Mouse (Mus musculus) liver, embryonic 12.5 days (tissue): Measurements from ENCODE around the gene Dusp15. TPM values are rescaled to one million over a fixed set of nuclear protein-coding genes. Genes with fewer than 3 reads are reported as not detected.
A peak's percentile ranks its signal among the peaks of the same experiment; 100 is the strongest.

Experiments used
- ATAC-seq: fragments of 200-750 bp; cut with Nextera tagmentation; 2 replicates; pipeline ENCODE4 v1.8.0; 2017; ENCODE audit warnings: moderate number of reproducible peaks, mild to moderate bottlenecking, moderate library complexity
- H3K27ac ChIP-seq: fragments of 300-500 bp; sonication (generic); 2 replicates; pipeline ENCODE4 v1.5.1; 2016; ENCODE audit warnings: mild to moderate bottlenecking
- H3K27me3 ChIP-seq: fragments of 300-500 bp; sonication (generic); replicated peaks from 2 replicates; pipeline ENCODE4 v1.6.1; 2016; ENCODE audit warnings: mild to moderate bottlenecking, moderate library complexity
- H3K36me3 ChIP-seq: fragments of 300-500 bp; sonication (generic); 2 replicates; pipeline ENCODE4 v1.6.1; 2016; ENCODE audit warnings: mild to moderate bottlenecking, moderate library complexity
- H3K4me1 ChIP-seq: fragments of 300-500 bp; sonication (generic); 2 replicates; pipeline ENCODE4 v1.6.1; 2016
- H3K4me2 ChIP-seq: fragments of 300-500 bp; sonication (generic); 2 replicates; pipeline ENCODE4 v1.6.1; 2016; ENCODE audit warnings: mild to moderate bottlenecking, moderate library complexity
- H3K4me3 ChIP-seq: fragments of 300-500 bp; sonication (generic); 2 replicates; pipeline ENCODE4 v1.5.1; 2016; ENCODE audit warnings: mild to moderate bottlenecking, moderate library complexity
- H3K9ac ChIP-seq: fragments of 300-500 bp; sonication (generic); 2 replicates; pipeline ENCODE4 v1.6.1; 2016; ENCODE audit warnings: mild to moderate bottlenecking, moderate library complexity
- H3K9me3 ChIP-seq: fragments of 300-500 bp; sonication (generic); replicated peaks from 2 replicates; pipeline ENCODE4 v1.6.1; 2016; ENCODE audit warnings: mild to moderate bottlenecking, moderate library complexity
- WGBS: fragments of 180-500 bp; shearing (Covaris S2); methylation state at CpG from one replicate; pipeline ENCODE4 v1.1.7; 2016; ENCODE audit not compliant: insufficient replicate concordance; 5-methylcytosine and 5-hydroxymethylcytosine counted together
- polyA plus RNA-seq: library from polyadenylated mRNA; unstranded; fragments of >200 nt; fragmentation: Nextera tagmentation; extraction: Ambion mirVana; gene quantifications from 2 replicates; pipeline ENCODE4 v1.2.1, GENCODE M21; 2016

Dusp15 gene
- polyA plus RNA-seq, 1 experiment from 2014 or later = not detected

- Histone ChIP-seq H3K4me2 (no peak overlapping the region), H3K36me3 (no peaks in the 10 kb centered on the region), H3K4me1 (peaks cover 26% of the 10 kb centered on the region), H3K9ac (no peak overlapping the region), H3K4me3 (no peak overlapping the region), H3K27ac (peak overlapping the region; percentile 49; the same call in 1 of the 2 replicates), H3K27me3 (no peaks in the 10 kb centered on the region; the same call in 1 of the 2 replicates), H3K9me3 (no peaks in the 10 kb centered on the region)
- no peak for ATAC-seq
- WGBS = 54% methylated on average over 14 of the region's 14 CpGs
Measured at GRCm38 (mm10) chr2:152928219-152928987, 23.1 kb downstream of the Dusp15 start.

- H3K4me3 ChIP-seq = no peak overlapping the region
- H3K9me3 ChIP-seq = no peaks in the 10 kb centered on the region
- no peak overlapping the region for H3K9ac ChIP-seq
- H3K27ac ChIP-seq = no peak overlapping the region
- no peak overlapping the region for H3K4me2 ChIP-seq
- no peak for ATAC-seq
- H3K4me1 ChIP-seq = peaks cover 26% of the 10 kb centered on the region
- WGBS = 16% methylated on average over 5 of the region's 5 CpGs
- no peaks in the 10 kb centered on the region for H3K36me3 ChIP-seq
- H3K27me3 ChIP-seq = peaks cover under 1% of the 10 kb centered on the region; the same call in 1 of the 2 replicates
Measured at GRCm38 (mm10) chr2:152927371-152927770, 24.1 kb downstream of the Dusp15 start.

GRCm38 (mm10) chr2:152926896-152927295, 24.6 kb downstream of the Dusp15 start:
- no peak overlapping the region for H3K4me2 ChIP-seq
- H3K9me3 ChIP-seq = no peaks in the 10 kb centered on the region
- ATAC-seq = no peak
- H3K36me3 ChIP-seq = no peaks in the 10 kb centered on the region
- no peak overlapping the region for H3K9ac ChIP-seq
- H3K4me1 ChIP-seq = peaks cover 26% of the 10 kb centered on the region
- no peak overlapping the region for H3K4me3 ChIP-seq
- no peak overlapping the region for H3K27ac ChIP-seq
- WGBS = 36% methylated on average over 9 of the region's 9 CpGs
- H3K27me3 ChIP-seq = peaks cover 5% of the 10 kb centered on the region; the same call in 1 of the 2 replicates

DNA sequence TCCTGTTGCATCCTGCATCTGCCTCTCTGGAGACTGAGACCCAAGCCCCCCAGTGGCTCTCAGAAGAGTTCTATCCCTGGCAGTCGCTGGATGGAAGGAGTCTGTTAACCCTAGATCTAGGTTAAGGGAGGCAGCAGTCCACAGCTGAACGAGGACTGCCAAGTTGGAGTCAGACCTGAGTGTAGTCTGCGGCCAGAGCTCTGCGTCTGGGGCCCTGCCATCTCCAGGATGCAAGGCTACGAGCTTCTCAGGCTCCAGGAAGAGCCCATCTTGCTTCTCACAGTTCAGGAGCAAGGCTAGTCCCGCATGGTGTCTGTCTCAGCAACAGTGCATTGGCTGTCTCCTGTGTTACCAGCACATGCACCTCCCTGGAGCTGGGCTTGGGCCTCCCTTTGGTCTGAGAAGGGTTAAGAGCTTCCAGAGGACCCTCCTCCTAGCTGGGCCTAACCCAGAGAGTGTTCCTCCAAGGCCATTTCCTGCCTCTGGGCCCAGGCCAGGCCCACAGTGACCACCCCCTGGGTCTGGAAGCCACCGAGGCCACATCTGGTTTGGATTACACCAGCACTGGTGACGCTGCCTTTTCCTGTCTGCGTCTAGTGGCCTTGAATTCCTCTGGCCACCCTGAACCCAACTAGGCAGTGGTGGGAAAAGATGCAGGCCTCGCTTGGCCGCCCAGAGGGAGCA, 26.2 kb downstream of the Dusp15 start:
- Histone ChIP-seq H3K4me2 (no peak overlapping the region), H3K9me3 (no peaks in the 10 kb centered on the region), H3K9ac (no peak overlapping the region), H3K27me3 (peaks cover 5% of the 10 kb centered on the region; the same call in 1 of the 2 replicates), H3K4me1 (peaks cover 26% of the 10 kb centered on the region), H3K4me3 (no peak overlapping the region), H3K27ac (peak overlapping the region; percentile 17), H3K36me3 (no peaks in the 10 kb centered on the region)
- ATAC-seq = peak; percentile 48
- 34% methylated on average over 11 of the region's 11 CpGs for WGBS

DNA sequence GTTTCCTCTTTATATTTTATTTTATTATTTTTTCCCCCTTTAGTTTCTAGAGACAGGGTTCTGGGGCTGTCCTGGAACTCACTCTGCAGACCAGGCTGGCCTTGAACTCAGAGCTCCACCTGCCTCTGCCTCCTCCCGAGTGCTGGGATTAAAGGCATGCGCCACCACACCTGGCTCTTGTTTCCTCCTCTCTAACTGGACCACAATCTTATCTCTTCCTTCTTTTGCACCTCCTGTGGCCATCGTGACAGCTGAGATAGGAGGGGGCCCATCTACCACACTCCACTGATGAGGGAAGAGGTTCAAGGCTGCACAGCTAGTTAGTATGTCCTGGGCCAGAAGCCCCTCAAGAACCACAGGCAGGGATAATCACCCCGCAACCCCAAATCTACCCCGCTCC, 27.0 kb downstream of the Dusp15 start:
- WGBS = 39% methylated on average over 5 of the region's 5 CpGs
- Histone ChIP-seq H3K9me3 (no peaks in the 10 kb centered on the region), H3K4me1 (peaks cover 26% of the 10 kb centered on the region), H3K4me2 (no peak overlapping the region), H3K27ac (no peak overlapping the region; the same call in 1 of the 2 replicates), H3K27me3 (peaks cover 5% of the 10 kb centered on the region; the same call in 1 of the 2 replicates), H3K9ac (no peak overlapping the region), H3K4me3 (no peak overlapping the region), H3K36me3 (no peaks in the 10 kb centered on the region)
- no peak for ATAC-seq

DNA sequence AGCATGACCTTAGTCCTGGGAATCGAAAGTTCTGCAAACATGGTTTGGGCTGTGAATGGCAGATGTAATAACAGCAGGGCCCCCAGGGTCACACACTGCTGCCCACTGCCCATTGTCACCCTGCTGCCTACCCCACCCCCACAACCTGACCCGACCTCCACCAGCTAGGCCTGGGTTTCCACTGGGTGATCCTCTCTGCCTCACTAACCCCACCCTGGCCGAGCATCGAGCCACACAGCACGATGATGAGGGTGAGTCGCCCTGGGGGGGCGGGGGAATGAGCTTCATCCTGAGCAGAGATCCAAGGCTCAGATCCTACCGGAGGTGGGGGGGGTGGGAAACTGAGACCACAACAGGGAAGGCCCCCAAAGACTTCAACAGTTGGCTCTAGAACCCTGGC, 27.4 kb downstream of the Dusp15 start:
- H3K27me3 ChIP-seq = peaks cover 5% of the 10 kb centered on the region; the same call in 1 of the 2 replicates
- WGBS = 57% methylated on average over 8 of the region's 8 CpGs
- no peak overlapping the region for H3K27ac ChIP-seq
- H3K4me2 ChIP-seq = no peak overlapping the region
- no peak for ATAC-seq
- H3K9ac ChIP-seq = no peak overlapping the region
- H3K4me3 ChIP-seq = no peak overlapping the region
- no peaks in the 10 kb centered on the region for H3K9me3 ChIP-seq
- no peaks in the 10 kb centered on the region for H3K36me3 ChIP-seq
- H3K4me1 ChIP-seq = peaks cover 26% of the 10 kb centered on the region

GRCm38 (mm10) chr2:152923621-152924020, 27.9 kb downstream of the Dusp15 start:
- H3K27me3 ChIP-seq = peaks cover 5% of the 10 kb centered on the region; the same call in 1 of the 2 replicates
- peaks cover 26% of the 10 kb centered on the region for H3K4me1 ChIP-seq
- no peaks in the 10 kb centered on the region for H3K36me3 ChIP-seq
- 64% methylated on average over 3 of the region's 3 CpGs for WGBS
- H3K9me3 ChIP-seq = no peaks in the 10 kb centered on the region
- no peak overlapping the region for H3K27ac ChIP-seq
- H3K4me3 ChIP-seq = no peak overlapping the region
- no peak overlapping the region for H3K4me2 ChIP-seq
- no peak for ATAC-seq
- no peak overlapping the region for H3K9ac ChIP-seq

- no peak overlapping the region for H3K4me2 ChIP-seq
- H3K9me3 ChIP-seq = no peaks in the 10 kb centered on the region
- WGBS = 47% methylated on average over 7 of the region's 7 CpGs
- peaks cover 11% of the 10 kb centered on the region for H3K27me3 ChIP-seq
- H3K4me3 ChIP-seq = no peak overlapping the region
- no peak overlapping the region for H3K27ac ChIP-seq
- H3K9ac ChIP-seq = no peak overlapping the region
- H3K4me1 ChIP-seq = peaks cover 26% of the 10 kb centered on the region
- H3K36me3 ChIP-seq = no peaks in the 10 kb centered on the region
- ATAC-seq = no peak
Measured at GRCm38 (mm10) chr2:152922376-152922775, 29.1 kb downstream of the Dusp15 start.

- whole genome bisulfite sequencing = 58% methylated on average over 9 of the region's 9 CpGs
- no peaks in the 10 kb centered on the region for H3K9me3 ChIP-seq
- peaks cover 47% of the 10 kb centered on the region for H3K27me3 ChIP-seq
- peaks cover 12% of the 10 kb centered on the region for H3K4me1 ChIP-seq
- H3K27ac ChIP-seq = no peak overlapping the region
- H3K9ac ChIP-seq = no peak overlapping the region
- no peak overlapping the region for H3K4me2 ChIP-seq
- no peak overlapping the region for H3K4me3 ChIP-seq
- H3K36me3 ChIP-seq = no peaks in the 10 kb centered on the region
- ATAC-seq = no peak
Measured at GRCm38 (mm10) chr2:152917671-152918070, 33.8 kb downstream of the Dusp15 start.

DNA sequence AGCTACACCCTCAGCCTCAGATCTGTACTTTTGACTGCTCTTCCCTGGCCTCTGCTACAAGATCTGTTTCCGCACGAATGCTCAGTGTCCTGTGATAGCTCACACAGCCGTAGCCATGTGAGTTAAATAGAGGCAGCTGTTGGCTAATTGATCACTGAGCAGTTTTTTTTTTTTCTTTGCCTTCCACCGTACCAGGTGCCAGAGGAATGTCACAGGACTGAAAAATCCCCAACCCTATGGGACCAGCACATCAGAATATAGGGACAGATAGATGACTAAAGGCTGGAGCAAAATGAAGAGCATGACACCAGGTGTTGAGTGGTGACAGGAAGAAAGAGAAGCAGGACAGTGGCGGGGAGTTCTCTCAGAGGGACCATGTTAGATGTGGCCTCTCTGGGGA, 35.4 kb downstream of the Dusp15 start:
- WGBS = 61% methylated on average over 5 of the region's 5 CpGs
- H3K27me3 ChIP-seq = peaks cover 58% of the 10 kb centered on the region

DNA sequence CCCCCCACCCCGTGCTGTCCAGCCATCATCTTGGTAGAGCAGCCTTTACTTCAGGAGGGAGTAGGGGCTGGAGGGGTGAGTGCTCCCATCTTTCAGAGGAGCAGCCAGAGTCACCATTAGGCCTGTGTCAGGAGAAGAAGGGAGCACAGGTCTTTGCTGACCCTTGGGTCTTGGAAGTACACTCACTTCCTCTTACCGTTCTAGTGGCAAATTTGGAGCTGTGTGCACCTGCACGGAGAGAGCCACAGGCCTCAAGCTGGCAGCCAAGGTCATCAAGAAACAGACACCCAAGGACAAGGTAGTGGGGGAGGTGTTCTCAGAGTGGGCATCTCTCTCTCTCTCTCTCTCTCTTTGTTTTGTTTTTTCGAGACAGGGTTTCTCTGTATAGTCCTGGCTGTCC, 36.0 kb downstream of the Dusp15 start:
- Histone ChIP-seq H3K27ac (no peak overlapping the region), H3K9ac (no peak overlapping the region), H3K36me3 (no peaks in the 10 kb centered on the region), H3K9me3 (no peaks in the 10 kb centered on the region), H3K27me3 (peaks cover 65% of the 10 kb centered on the region), H3K4me2 (no peak overlapping the region), H3K4me1 (peaks cover 12% of the 10 kb centered on the region), H3K4me3 (no peak overlapping the region)
- WGBS = 36% methylated on average over 4 of the region's 4 CpGs
- no peak for ATAC-seq

More for the DNA sequence above, 35.4 kb downstream of the Dusp15 start:
- no peaks in the 10 kb centered on the region for H3K36me3 ChIP-seq
- H3K9ac ChIP-seq = no peak overlapping the region
- H3K27ac ChIP-seq = no peak overlapping the region
- H3K4me2 ChIP-seq = no peak overlapping the region
- H3K9me3 ChIP-seq = no peaks in the 10 kb centered on the region
- H3K4me3 ChIP-seq = no peak overlapping the region
- no peak for ATAC-seq
- peaks cover 12% of the 10 kb centered on the region for H3K4me1 ChIP-seq
